Mouse (Mus musculus) midbrain, postnatal 0 days (tissue): ENCODE results near the gene Cfap54. TPM values are rescaled to one million over a fixed set of nuclear protein-coding genes. Genes with fewer than 3 reads are reported as not detected.
A peak's percentile ranks its signal among the peaks of the same experiment; 100 is the strongest.

Source experiments
- ATAC-seq: fragments of 200-750 bp; cut with Nextera tagmentation; 2 replicates; pipeline ENCODE4 v1.8.0; 2017; ENCODE audit warnings: moderate number of reproducible peaks, mild to moderate bottlenecking, moderate TSS enrichment, moderate library complexity; ENCODE audit not compliant: low FRiP score
- DNase-seq: peaks from one replicate; pipeline ENCODE4 v3.0.0-alpha.2; 2015; ENCODE audit warnings: low spot score
- H3K27ac ChIP-seq: fragments of 300-500 bp; sonication (generic); 2 replicates; pipeline ENCODE4 v1.5.1; 2014; ENCODE audit warnings: low read depth, mild to moderate bottlenecking, low read length, mixed read lengths
- H3K27me3 ChIP-seq: fragments of 300-500 bp; sonication (generic); 2 replicates; pipeline ENCODE4 v1.6.1; 2014; ENCODE audit warnings: low read length, control low read depth, mixed read lengths; ENCODE audit not compliant: insufficient read depth
- H3K36me3 ChIP-seq: fragments of 300-500 bp; sonication (generic); 2 replicates; pipeline ENCODE4 v1.6.1; 2014; ENCODE audit warnings: low read length, control low read depth, mixed read lengths; ENCODE audit not compliant: insufficient read depth
- H3K4me1 ChIP-seq: fragments of 300-500 bp; sonication (generic); 2 replicates; pipeline ENCODE4 v1.6.1; 2014; ENCODE audit warnings: mild to moderate bottlenecking, control low read depth, antibody characterized with exemption, low read length, mixed read lengths; ENCODE audit not compliant: insufficient read depth
- H3K4me2 ChIP-seq: fragments of 300-500 bp; sonication (generic); 2 replicates; pipeline ENCODE4 v1.6.1; 2014; ENCODE audit warnings: low read depth, mild to moderate bottlenecking, low read length, mixed read lengths; ENCODE audit not compliant: poor library complexity, severe bottlenecking
- H3K4me3 ChIP-seq: fragments of 300-500 bp; sonication (generic); 2 replicates; pipeline ENCODE4 v1.5.1; 2014; ENCODE audit warnings: low read depth, mild to moderate bottlenecking, low read length, moderate library complexity
- H3K9ac ChIP-seq: fragments of 300-500 bp; sonication (generic); replicated peaks from 2 replicates; pipeline ENCODE4 v1.6.1; 2014; ENCODE audit warnings: mild to moderate bottlenecking, low read length, moderate library complexity, mixed read lengths; ENCODE audit not compliant: poor library complexity, severe bottlenecking
- H3K9me3 ChIP-seq: fragments of 300-500 bp; sonication (generic); 2 replicates; pipeline ENCODE4 v1.6.1; 2016; ENCODE audit warnings: low read length, control low read depth
- CTCF ChIP-seq: IDR thresholded peaks from 2 replicates; pipeline ENCODE4 v1.5.1; 2016; ENCODE audit warnings: antibody characterized with exemption, mild to moderate bottlenecking
- WGBS: fragments of 180-500 bp; shearing (Covaris S2); extraction: QIAGEN DNeasy Blood & Tissue Kit; methylation state at CpG from one replicate; pipeline ENCODE4 v1.1.7; 2014; 5-methylcytosine and 5-hydroxymethylcytosine counted together
- polyA plus RNA-seq: library from polyadenylated mRNA; unstranded; fragments of >200 nt; fragmentation: Nextera tagmentation; extraction: Ambion mirVana; gene quantifications from 2 replicates; pipeline ENCODE4 v1.2.1, GENCODE M21; 2015
- total RNA-seq: library from RNA; depleted of rRNA; stranded (reverse); fragments of >200 nt; gene quantifications from 2 replicates; pipeline ENCODE4 v1.2.3, GENCODE M21; 2014

Cfap54 gene
- total and polyA plus RNA-seq, 2 experiments from 2014 or later, result 4.2 to 4.9 TPM

DNA sequence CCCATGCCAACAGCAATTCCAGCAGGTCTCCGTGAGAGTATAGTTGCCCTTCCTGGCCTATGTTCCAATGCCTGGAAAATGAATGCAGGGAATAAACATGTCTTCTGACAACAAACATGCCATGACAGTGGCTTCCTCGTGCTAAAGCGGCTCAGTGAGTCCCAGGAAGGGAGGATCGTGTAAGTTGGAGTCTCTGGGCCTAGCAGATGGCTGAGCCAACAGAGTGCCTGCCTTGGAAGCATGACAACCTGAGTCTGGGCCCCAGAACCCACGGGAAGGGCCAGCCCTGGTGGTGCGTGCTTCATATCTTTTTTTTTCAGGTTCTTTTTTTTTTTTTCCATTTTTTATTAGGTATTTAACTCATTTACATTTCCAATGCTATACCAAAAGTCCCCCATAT is 27.6 kb downstream of the Cfap54 start:
- no peaks in the 10 kb centered on the region for H3K9me3 ChIP-seq
- ATAC-seq (no peak), DNase-seq (no peak)
- H3K4me3 ChIP-seq, result no peak overlapping the region
- no peak for TF ChIP-seq CTCF
- no peaks in the 10 kb centered on the region for H3K27me3 ChIP-seq
- H3K9ac ChIP-seq, result no peak overlapping the region
- no peaks in the 10 kb centered on the region for H3K4me1 ChIP-seq
- H3K4me2 ChIP-seq, result no peak overlapping the region
- no peaks in the 10 kb centered on the region for H3K36me3 ChIP-seq
- H3K27ac ChIP-seq, result no peak overlapping the region
- 73% methylated on average over 6 of the region's 6 CpGs for WGBS

DNA sequence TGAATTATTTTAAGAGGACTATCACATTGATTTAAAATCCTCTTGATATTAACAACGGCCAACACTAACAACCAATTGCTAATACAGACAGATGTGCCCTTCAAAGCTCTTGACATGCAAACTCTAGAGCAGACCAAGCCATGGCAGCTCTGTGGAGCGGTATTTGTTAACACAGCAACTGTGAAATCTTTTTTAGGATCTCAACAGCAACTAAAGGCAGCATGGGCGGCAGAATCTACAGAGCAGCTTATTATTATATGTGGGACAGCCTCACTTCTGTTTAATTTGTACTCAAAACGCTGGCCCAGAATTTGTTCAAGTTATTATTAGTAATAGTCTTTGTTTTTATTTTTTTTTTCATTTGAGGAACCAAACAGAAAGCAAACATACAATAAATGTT is 28.1 kb downstream of the Cfap54 start:
- Histone ChIP-seq H3K4me3 (no peak overlapping the region), H3K36me3 (no peaks in the 10 kb centered on the region), H3K27me3 (no peaks in the 10 kb centered on the region), H3K9me3 (no peaks in the 10 kb centered on the region), H3K4me1 (no peaks in the 10 kb centered on the region), H3K4me2 (no peak overlapping the region), H3K9ac (no peak overlapping the region), H3K27ac (no peak overlapping the region)
- DNase-seq (no peak), ATAC-seq (no peak)
- 80% methylated on average over 4 of the region's 4 CpGs for WGBS
- TF ChIP-seq CTCF, result no peak

DNA sequence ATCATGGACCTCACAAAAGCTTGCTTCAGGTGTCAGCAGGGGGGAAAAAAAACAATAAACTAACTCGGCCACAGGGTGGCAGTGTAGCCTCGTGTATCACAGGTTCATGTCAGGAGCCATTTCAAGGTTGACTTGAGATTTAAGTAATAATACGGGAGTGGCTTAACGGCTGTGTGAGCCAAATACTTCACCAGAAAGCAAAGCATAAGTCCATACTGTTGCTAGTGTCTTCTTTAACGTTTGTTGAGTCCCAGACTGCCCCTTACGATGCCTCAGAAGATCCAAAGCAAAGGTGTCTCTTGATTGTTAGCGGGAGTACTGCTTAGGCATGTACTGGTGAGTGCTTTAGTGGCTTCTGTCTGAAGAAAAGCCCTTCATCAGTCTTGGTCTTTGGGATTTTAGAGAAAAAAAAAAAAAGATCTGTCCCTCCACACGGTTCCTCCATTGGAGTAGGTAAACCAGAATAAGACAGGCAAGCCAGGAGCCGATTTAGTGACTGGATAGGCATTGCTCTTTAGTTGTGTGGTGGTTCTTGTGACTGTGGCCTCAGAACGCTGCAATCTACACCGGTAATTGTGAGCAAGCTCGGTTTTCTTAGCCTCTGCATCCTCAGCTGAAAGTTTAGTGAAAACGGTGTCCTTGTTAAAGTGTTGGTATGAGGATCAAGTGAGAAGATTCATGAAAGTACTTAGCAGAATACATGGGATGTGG is 30.2 kb downstream of the Cfap54 start:
- Histone ChIP-seq H3K27ac (no peak overlapping the region), H3K9me3 (no peaks in the 10 kb centered on the region), H3K36me3 (no peaks in the 10 kb centered on the region), H3K4me2 (peak overlapping the region; percentile 43), H3K4me1 (no peaks in the 10 kb centered on the region), H3K27me3 (no peaks in the 10 kb centered on the region), H3K9ac (no peak overlapping the region), H3K4me3 (0 out of 2 replicates have a peak overlapping the region, but pooled peaks have one; percentile 9)
- peak; percentile 87 for TF ChIP-seq CTCF
- ATAC-seq, result peak; percentile 63; the same call in 1 of the 2 replicates
- peak; percentile 92 for DNase-seq
- 33% methylated on average over 13 of the region's 13 CpGs for WGBS

DNA sequence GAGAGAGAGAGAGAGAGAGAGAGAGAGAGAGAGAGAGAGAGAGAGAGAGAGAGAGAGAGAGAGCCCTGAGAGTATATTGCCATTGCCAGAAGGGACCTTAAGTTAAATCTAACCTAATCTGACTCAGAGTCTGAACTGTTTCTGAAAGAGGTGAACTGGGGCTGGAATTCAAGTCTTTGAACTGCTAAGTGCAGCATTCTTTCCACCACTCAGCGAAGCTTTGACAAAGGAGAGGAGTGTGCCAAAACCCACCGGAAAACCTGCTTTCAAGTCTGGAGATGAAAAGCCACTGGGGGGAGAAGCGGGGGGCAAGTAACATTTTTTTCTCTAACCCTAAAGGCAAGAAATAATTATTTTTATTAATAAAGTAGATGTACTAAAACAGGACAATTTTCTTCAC is 30.8 kb downstream of the Cfap54 start:
- Histone ChIP-seq H3K36me3 (no peaks in the 10 kb centered on the region), H3K27ac (no peak overlapping the region), H3K9ac (no peak overlapping the region), H3K4me2 (no peak overlapping the region), H3K4me1 (no peaks in the 10 kb centered on the region), H3K9me3 (no peaks in the 10 kb centered on the region), H3K4me3 (no peak overlapping the region), H3K27me3 (no peaks in the 10 kb centered on the region)
- TF ChIP-seq CTCF, result no peak
- ATAC-seq (no peak), DNase-seq (no peak)
- WGBS, result 19% methylated on average over 3 of the region's 3 CpGs

DNA sequence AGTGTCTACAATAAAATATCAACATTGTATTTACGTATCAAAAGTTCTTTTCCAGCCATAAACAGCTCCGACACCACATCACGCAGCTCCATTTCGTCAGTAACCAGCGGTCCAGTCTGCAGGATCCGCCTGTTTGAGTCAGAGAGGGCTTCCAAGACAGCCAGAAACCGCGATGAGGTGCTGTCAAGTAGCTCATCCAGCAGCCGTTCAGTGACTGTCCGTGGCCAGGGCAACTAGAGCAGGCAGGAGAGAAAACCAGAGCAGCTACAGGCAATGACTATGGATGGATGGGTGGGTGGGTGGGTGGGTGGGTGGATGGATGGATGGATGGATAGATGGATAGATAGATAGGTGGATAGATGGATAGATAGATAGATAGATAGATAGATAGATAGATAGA is 38.2 kb downstream of the Cfap54 start:
- no peak overlapping the region for H3K27ac ChIP-seq
- no peaks in the 10 kb centered on the region for H3K9me3 ChIP-seq
- ATAC-seq (no peak), DNase-seq (no peak)
- no peak overlapping the region for H3K4me2 ChIP-seq
- TF ChIP-seq CTCF, result no peak
- 92% methylated on average over 10 of the region's 10 CpGs for WGBS
- no peaks in the 10 kb centered on the region for H3K27me3 ChIP-seq
- H3K9ac ChIP-seq, result no peak overlapping the region
- H3K36me3 ChIP-seq, result no peaks in the 10 kb centered on the region
- H3K4me1 ChIP-seq, result no peaks in the 10 kb centered on the region
- no peak overlapping the region for H3K4me3 ChIP-seq

DNA sequence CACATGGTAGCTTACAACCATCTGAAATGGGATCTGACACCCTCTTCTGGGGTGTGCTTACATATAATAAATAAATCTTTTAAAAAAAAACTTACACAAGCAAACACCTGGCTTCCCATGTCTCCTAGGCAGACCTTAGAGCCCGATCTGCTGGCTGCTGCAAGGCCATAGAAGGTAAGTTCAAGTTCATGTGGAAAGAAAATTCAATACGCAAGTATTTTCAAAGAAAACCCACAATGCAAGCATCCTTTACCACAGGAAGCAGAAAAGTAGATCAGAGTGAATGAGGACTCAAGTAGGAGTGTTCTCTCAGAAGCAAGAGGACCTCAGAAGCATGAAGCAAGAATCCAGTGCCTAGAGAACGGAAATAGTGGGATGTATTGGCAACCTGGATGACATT is 39.6 kb downstream of the Cfap54 start:
- no peak overlapping the region for H3K9ac ChIP-seq
- TF ChIP-seq CTCF, result no peak
- no peaks in the 10 kb centered on the region for H3K9me3 ChIP-seq
- no peak overlapping the region for H3K4me3 ChIP-seq
- H3K27me3 ChIP-seq, result no peaks in the 10 kb centered on the region
- DNase-seq, result no peak
- no peak overlapping the region for H3K27ac ChIP-seq
- no peaks in the 10 kb centered on the region for H3K36me3 ChIP-seq
- no peak for ATAC-seq
- 93% methylated on average over 3 of the region's 3 CpGs for WGBS
- H3K4me1 ChIP-seq, result no peaks in the 10 kb centered on the region
- no peak overlapping the region for H3K4me2 ChIP-seq
